ENCODE assay signal across 8 mouse cellular contexts in the genomic region with DNA sequence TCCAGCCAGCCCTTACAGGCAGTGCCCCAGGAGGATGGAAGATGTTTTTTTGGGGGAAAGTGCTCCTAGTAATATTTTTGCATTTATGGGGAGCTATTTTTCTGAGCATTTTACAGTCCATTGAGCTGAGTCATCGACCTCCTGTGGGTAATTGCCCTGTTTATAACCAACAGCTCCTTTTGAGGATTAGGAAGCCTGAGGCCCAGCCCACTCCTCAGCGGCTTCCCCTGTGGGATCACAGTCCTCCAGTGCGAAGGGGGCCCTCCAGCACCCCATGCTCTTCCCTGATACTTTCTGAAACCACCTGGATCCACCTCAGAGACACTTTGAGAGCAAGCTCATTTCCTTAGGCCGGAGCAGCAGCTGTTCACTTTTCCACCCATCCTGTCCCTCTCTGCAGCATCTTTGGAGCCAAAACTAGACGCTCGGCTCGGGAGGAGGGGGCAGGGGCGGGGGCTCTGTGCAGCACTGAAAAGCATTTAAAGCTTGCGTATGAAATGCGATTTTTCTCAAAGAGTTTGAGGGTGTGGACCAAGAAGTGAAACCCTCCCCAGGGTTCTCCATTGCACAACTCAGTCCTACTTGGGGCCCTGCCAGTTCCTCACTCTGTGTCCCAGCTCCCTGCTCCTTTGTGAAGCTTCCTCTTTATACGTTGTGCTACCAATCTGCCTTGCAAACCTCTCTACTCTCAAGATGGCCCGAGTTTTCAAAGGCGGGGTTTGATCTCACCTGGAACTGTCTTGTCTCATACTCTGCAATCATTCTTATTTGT. TPM values are rescaled to one million over a fixed set of nuclear protein-coding genes. Genes with fewer than 3 reads are reported as not detected.
DNase-seq lines count a peak whose midpoint lies in the region; ATAC-seq lines count a peak whose summit lies in the region.

No protein-coding gene starts in this region.

- H3K9me3 ChIP-seq in intestine, embryonic 15.5 days, result no peaks in the 10 kb centered on the region
- no peaks in the 10 kb centered on the region for H3K9me3 ChIP-seq in lung, embryonic 16.5 days (ENCODE audit: control insufficient read depth, low read length)

- DNase-seq in 3T3-L1 (ENCODE audit: low read depth, low spot score), result peak; percentile 83
- peak; percentile 82 for DNase-seq in Muller cell, postnatal 12 days (ENCODE audit: inconsistent ontology term)
- peak; percentile 15 to 48 for DNase-seq in cerebellum, postnatal 25 days
- DNase-seq in spleen, postnatal 36 days (ENCODE audit: low spot score in 2 of 2), result peak; percentile 34 to 47
- no peak for DNase-seq in neural tube, embryonic 10.5 days (ENCODE audit: extremely low spot score, low spot score)
- no peak for DNase-seq in embryo, embryonic 11 days

- no peaks in the 10 kb centered on the region for H3K27me3 ChIP-seq in intestine, embryonic 15.5 days (replicated peaks)
- no peaks in the 10 kb centered on the region for H3K27me3 ChIP-seq in lung, embryonic 16.5 days (ENCODE audit: control insufficient read depth, insufficient read depth, low read depth, low read length)

- no peaks in the 10 kb centered on the region for H3K36me3 ChIP-seq in intestine, embryonic 15.5 days
- no peaks in the 10 kb centered on the region for H3K36me3 ChIP-seq in lung, embryonic 16.5 days (ENCODE audit: control insufficient read depth, insufficient read depth, low read length)

- no peak overlapping the region for H3K4me3 ChIP-seq in intestine, embryonic 15.5 days (replicated peaks)
- no peak overlapping the region for H3K4me3 ChIP-seq in lung, embryonic 16.5 days (ENCODE audit: low read length)

- peak overlapping the region; percentile 24; the same call in 1 of the 2 replicates for H3K4me2 ChIP-seq in intestine, embryonic 15.5 days (replicated peaks)
- peak overlapping the region; percentile 37 for H3K4me2 ChIP-seq in lung, embryonic 16.5 days (ENCODE audit: low read depth, low read length)

- WGBS in intestine, embryonic 15.5 days, result 41% methylated on average over 13 of the region's 13 CpGs
- 44% methylated on average over 13 of the region's 13 CpGs for WGBS in lung, embryonic 16.5 days

- peak; percentile 53 for ATAC-seq in intestine, embryonic 15.5 days
- peak; percentile 88 for ATAC-seq in lung, embryonic 16.5 days (ENCODE audit: low read depth)

- H3K27ac ChIP-seq in intestine, embryonic 15.5 days, result no peak overlapping the region
- peak overlapping the region; percentile 37; the same call in 1 of the 2 replicates for H3K27ac ChIP-seq in lung, embryonic 16.5 days (ENCODE audit: low read length)

- peaks cover 7% of the 10 kb centered on the region for H3K4me1 ChIP-seq in intestine, embryonic 15.5 days (replicated peaks)
- peaks cover 7% of the 10 kb centered on the region for H3K4me1 ChIP-seq in lung, embryonic 16.5 days (replicated peaks; ENCODE audit: control insufficient read depth, insufficient read depth, low read length)

- H3K9ac ChIP-seq in intestine, embryonic 15.5 days, result no peak overlapping the region
- peak overlapping the region; percentile 44 for H3K9ac ChIP-seq in lung, embryonic 16.5 days (ENCODE audit: low read length)

RNA-seq across cellular contexts. Expression of gene Pias1, which starts 43.5 kb away (rescaled TPM):
- polyA plus RNA-seq in intestine, embryonic 15.5 days (2015; fragmentation: Nextera tagmentation; extraction: Ambion mirVana), result 46.4 and 49.2 TPM in 2 replicates
- 88.7 and 91.8 TPM in 2 replicates for polyA plus RNA-seq in lung, embryonic 16.5 days (2015; fragmentation: Nextera tagmentation; extraction: Ambion mirVana)

Comparison
In these comparisons a context has a peak if more than half of its experiments do, and no peak if none do; other contexts are left out.
1. DNase-seq: peak in 3T3-L1 (single experiment), Muller cell, postnatal 12 days (single experiment), cerebellum, postnatal 25 days (2 of 2) and spleen, postnatal 36 days (2 of 2); none in neural tube, embryonic 10.5 days (single experiment) and embryo, embryonic 11 days (single experiment).